Mouse (Mus musculus) MEL-GATA-1-ER (cell line): ENCODE data around the gene Samd8.

ENCODE experiments used
- DNase-seq: peaks from one replicate; pipeline ENCODE4 v3.0.0-alpha.2; 2012; ENCODE audit warnings: low read depth; ENCODE audit errors: extremely low read depth

The Samd8 gene

GRCm38 (mm10) chr14:21824938-21825337 lies 74.6 kb downstream of the Samd8 start, which contains the start of gene Vdac2:
Vdac2 (plus strand) TSS chr14:21825238.
- no peak for DNase-seq

DNA sequence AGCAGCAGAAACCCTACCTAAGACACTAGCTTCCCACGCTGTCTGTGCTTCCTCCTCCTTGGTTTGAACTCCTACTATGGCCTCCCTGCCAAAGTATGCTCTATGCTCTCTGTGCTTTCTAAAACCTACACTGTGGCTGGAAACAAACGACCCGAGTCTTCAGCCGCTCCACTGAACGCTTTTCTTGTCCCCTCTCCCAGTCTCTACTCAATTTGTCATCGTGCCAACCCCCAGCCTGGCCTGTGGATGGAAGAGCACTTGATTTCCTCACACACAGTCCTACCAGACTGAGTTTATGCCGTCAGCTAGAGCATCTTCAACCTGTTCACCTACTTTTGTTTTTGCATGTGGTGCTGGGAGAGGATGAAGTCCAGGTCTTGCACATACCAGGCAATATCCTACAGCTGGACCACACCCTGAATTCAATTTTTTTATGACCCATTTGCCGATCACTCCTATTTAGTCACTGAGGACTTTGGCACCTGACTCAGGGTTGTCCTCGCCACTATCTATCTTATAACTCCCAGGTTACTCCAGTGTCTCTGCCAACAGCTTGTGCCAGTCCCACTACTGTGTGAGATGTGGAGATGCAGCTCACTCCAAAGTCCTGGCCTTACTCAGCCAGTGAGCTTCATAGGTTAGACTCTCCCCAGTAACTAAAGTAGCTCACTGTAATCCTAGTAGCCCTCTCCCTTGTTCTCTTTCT lies 75.6 kb downstream of the Samd8 start:
- DNase-seq: no peak

DNA sequence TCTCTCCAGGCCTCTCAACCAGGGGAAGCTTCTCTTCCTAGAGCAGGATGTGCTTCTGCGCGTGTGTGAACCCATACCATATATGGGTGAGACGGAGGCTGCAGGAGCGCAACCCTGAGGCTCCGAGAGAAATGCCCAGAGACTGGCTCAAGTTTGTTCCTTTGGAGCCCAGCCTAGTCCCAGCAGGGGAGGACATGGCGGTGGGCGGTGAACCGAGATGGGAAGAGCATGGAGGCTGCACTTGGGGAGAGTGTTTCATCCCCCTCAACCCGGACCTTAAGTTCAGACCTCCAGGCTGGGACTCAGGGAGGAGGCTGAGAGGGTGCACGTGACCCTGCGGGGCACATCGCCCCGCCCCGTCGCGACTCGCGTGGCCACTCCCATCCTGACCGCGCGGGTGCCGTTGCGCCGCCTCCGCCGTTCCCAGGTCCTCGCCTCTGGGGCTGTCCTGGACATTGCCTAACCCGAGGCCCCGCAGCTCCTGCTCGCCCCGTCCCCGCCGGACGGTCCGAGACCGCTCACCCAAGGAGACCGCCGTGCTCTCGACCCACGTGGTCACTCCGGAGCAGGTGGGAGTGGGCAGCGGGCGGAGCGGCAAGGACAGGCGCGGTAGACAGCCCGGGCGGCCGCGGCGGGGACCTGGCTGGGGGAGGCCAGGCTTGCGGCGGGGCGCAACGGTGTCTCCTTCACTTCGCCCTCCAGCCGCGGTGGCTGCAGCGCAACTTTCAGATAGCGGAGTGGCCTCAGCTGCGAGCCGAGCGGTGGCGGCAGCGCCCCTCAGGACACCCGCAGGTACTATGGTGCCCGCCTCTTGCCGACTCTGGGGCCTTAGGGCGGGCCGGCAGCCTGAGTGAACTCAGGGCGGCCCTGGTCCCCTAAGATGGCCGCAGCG lies 80.8 kb downstream of the Samd8 start:
- DNase-seq: peak; percentile 77

- DNase-seq: peak; percentile 56
Observed at GRCm38 (mm10) chr14:21831830-21832403, 81.6 kb downstream of the Samd8 start.

DNA sequence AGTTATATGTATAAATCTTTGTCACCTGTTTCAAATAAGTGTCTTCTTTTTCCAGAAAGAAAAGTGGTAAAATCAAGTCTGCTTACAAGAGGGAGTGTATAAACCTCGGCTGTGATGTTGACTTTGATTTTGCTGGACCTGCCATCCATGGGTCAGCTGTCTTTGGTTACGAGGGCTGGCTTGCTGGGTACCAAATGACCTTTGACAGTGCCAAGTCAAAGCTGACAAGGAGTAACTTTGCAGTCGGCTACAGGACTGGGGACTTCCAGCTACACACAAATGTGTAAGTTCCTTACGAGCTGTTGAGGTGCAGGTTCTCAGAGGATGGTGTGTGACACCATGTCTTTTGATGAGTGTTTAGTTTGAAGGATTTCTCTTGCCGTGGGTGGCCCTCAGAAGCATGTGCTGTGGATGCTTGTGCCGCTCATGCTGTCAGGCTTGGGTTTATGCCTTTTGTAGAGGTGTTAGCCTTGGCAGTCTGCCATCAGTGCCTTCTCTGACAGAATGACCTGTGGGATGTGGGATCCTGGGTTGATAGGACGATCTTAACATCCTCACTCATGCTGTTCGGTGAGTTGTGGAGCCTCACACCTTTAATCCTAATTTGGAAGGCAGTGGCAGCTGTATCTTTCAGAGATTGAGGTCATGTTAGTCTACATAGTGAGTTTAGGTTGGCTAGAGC lies 88.1 kb downstream of the Samd8 start:
- DNase-seq: no peak

- DNase-seq: no peak
Observed at GRCm38 (mm10) chr14:21841819-21842592, 91.7 kb downstream of the Samd8 start.

DNA sequence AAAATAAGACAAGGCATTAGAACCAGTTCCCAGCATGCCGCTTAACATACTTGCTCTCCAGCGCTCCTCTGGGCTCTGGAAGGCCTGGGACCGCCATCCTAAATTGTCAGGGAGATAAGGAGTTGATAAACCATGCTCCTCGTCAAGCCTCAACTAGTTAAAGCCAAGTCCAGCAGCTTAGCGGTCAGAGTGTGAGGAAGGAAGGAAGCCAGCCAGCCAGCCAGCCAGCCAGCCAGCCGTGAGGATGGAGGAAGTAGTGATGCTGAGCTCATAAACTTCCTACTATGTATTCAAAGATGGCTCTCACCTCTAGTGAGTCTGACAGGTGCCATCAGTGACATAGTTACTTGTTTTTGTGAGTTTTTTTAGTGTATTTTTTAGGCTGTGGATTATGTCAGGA lies 92.9 kb downstream of the Samd8 start:
- no peak for DNase-seq

- no peak for DNase-seq
Observed at GRCm38 (mm10) chr14:21846827-21847380, 96.6 kb downstream of the Samd8 start.

- no peak for DNase-seq
Observed at GRCm38 (mm10) chr14:21847381-21848165, 97.2 kb downstream of the Samd8 start.
